ENCODE assay signal across 16 mouse cellular contexts in genomic region chr16:79350127-79350526, GRCm38 (mm10).
DNase-seq lines count a peak whose midpoint lies in the region; ATAC-seq and TF ChIP-seq lines count a peak whose summit lies in the region.
"Had no signal": no experiment of that assay in that cellular context is flagged by ENCODE, and none has a peak within 500 bp of the region (broad histone marks: within the 10 kb centered on the region; RNA-seq: fewer than 3 reads in every experiment).

No protein-coding gene starts in this region.

- no peak overlapping the region for H3K9ac ChIP-seq in kidney, postnatal 0 days (ENCODE audit: low read depth, low read length)
- H3K9ac ChIP-seq in midbrain, embryonic 14.5 days (replicated peaks; ENCODE audit: low read length), result no peak overlapping the region
- H3K9ac ChIP-seq in midbrain, embryonic 13.5 days (replicated peaks), result no peak overlapping the region
- H3K9ac ChIP-seq: forebrain, embryonic 13.5 days; forebrain, postnatal 0 days; heart, embryonic 12.5 days had no signal

- no peak for ATAC-seq in kidney, postnatal 0 days (replicated peaks; ENCODE audit: low FRiP score, low read depth)
- ATAC-seq in midbrain, embryonic 14.5 days (ENCODE audit: low FRiP score, low TSS enrichment), result no peak
- no peak for ATAC-seq in midbrain, embryonic 13.5 days
- ATAC-seq: activated CD4-positive, CD25-positive, alpha-beta regulatory T cell, adult 4 months; forebrain, embryonic 13.5 days; forebrain, postnatal 0 days had no signal

- no peak for TF ChIP-seq CTCF in kidney, postnatal 0 days (IDR thresholded peaks at IDR 0.05; ENCODE audit: low read depth)

- no peaks in the 10 kb centered on the region for H3K4me1 ChIP-seq in kidney, postnatal 0 days (replicated peaks; ENCODE audit: insufficient read depth, low read length)
- H3K4me1 ChIP-seq in midbrain, embryonic 14.5 days (ENCODE audit: control insufficient read depth, insufficient read depth, low read length), result no peaks in the 10 kb centered on the region
- no peaks in the 10 kb centered on the region for H3K4me1 ChIP-seq in midbrain, embryonic 13.5 days (replicated peaks)
- H3K4me1 ChIP-seq: forebrain, embryonic 13.5 days; heart, embryonic 12.5 days had no signal

- no peaks in the 10 kb centered on the region for H3K36me3 ChIP-seq in kidney, postnatal 0 days (ENCODE audit: insufficient read depth, low read length)
- H3K36me3 ChIP-seq in midbrain, embryonic 14.5 days (ENCODE audit: control insufficient read depth, insufficient read depth, low read length), result no peaks in the 10 kb centered on the region
- H3K36me3 ChIP-seq in midbrain, embryonic 13.5 days, result no peaks in the 10 kb centered on the region
- H3K36me3 ChIP-seq: heart, embryonic 12.5 days had no signal

- no peak overlapping the region for H3K4me2 ChIP-seq in kidney, postnatal 0 days (ENCODE audit: low read length)
- H3K4me2 ChIP-seq in midbrain, embryonic 14.5 days (ENCODE audit: low read length), result no peak overlapping the region
- no peak overlapping the region for H3K4me2 ChIP-seq in midbrain, embryonic 13.5 days (replicated peaks)
- H3K4me2 ChIP-seq: forebrain, embryonic 13.5 days; heart, embryonic 12.5 days had no signal

- DNase-seq in embryo, embryonic 11 days, result peak; percentile 2
- DNase-seq in embryo, embryonic 10 days (ENCODE audit: low spot score), result no peak
- DNase-seq in kidney, postnatal 0 days (ENCODE audit: low spot score), result peak; percentile 9
- no peak for DNase-seq in kidney, adult 8-10 months
- peak; percentile 34 for DNase-seq in midbrain, embryonic 14.5 days
- no peak for DNase-seq in heart, adult 18-20 months
- DNase-seq: adrenal gland, postnatal 14 days; cerebellum, adult 11-12 months; cerebellum, adult 9-10 months; cerebellum, postnatal 25 days; forebrain, postnatal 0 days; gastrocnemius, postnatal 14 days had no signal

- no peak overlapping the region for H3K4me3 ChIP-seq in kidney, postnatal 0 days (replicated peaks; ENCODE audit: low read depth, low read length)
- no peak overlapping the region for H3K4me3 ChIP-seq in midbrain, embryonic 14.5 days (replicated peaks; ENCODE audit: low read depth, low read length)
- H3K4me3 ChIP-seq in midbrain, embryonic 13.5 days (replicated peaks), result no peak overlapping the region
- H3K4me3 ChIP-seq: forebrain, embryonic 13.5 days; heart, embryonic 12.5 days had no signal

- no peak overlapping the region for H3K27ac ChIP-seq in kidney, postnatal 0 days
- H3K27ac ChIP-seq in midbrain, embryonic 14.5 days (replicated peaks; ENCODE audit: low read depth, low read length), result no peak overlapping the region
- H3K27ac ChIP-seq in midbrain, embryonic 13.5 days, result no peak overlapping the region
- H3K27ac ChIP-seq: forebrain, embryonic 13.5 days had no signal

- H3K9me3 ChIP-seq in kidney, postnatal 0 days (replicated peaks; ENCODE audit: low read length), result no peaks in the 10 kb centered on the region
- H3K9me3 ChIP-seq in midbrain, embryonic 14.5 days (ENCODE audit: control insufficient read depth, low read length), result no peaks in the 10 kb centered on the region
- no peaks in the 10 kb centered on the region for H3K9me3 ChIP-seq in midbrain, embryonic 13.5 days
- H3K9me3 ChIP-seq: forebrain, embryonic 13.5 days; heart, embryonic 12.5 days had no signal

- H3K27me3 ChIP-seq in kidney, postnatal 0 days (ENCODE audit: insufficient read depth, low read length), result no peaks in the 10 kb centered on the region
- no peaks in the 10 kb centered on the region for H3K27me3 ChIP-seq in midbrain, embryonic 14.5 days (ENCODE audit: control insufficient read depth, insufficient read depth, low read length)
- no peaks in the 10 kb centered on the region for H3K27me3 ChIP-seq in midbrain, embryonic 13.5 days
- H3K27me3 ChIP-seq: forebrain, embryonic 13.5 days; heart, embryonic 12.5 days had no signal

Comparison
In these comparisons a context has a peak if more than half of its experiments do, and no peak if none do; other contexts are left out.
1. DNase-seq: peak in embryo, embryonic 11 days (single experiment), kidney, postnatal 0 days (single experiment) and midbrain, embryonic 14.5 days (single experiment); none in embryo, embryonic 10 days (single experiment), kidney, adult 8-10 months (0 of 2) and heart, adult 18-20 months (0 of 2).